Mouse (Mus musculus) intestine, embryonic 16.5 days (tissue): ENCODE results near the gene Limch1. TPM values are rescaled to one million over a fixed set of nuclear protein-coding genes. Genes with fewer than 3 reads are reported as not detected.

Experiments used
- ATAC-seq: fragments of 200-750 bp; cut with Nextera tagmentation; 2 replicates; pipeline ENCODE4 v1.8.0; 2017; ENCODE audit warnings: moderate TSS enrichment, moderate library complexity
- H3K27ac ChIP-seq: fragments of 300-500 bp; sonication (generic); 2 replicates; pipeline ENCODE4 v1.5.1; 2014; ENCODE audit warnings: mild to moderate bottlenecking, low read length
- H3K27me3 ChIP-seq: fragments of 300-500 bp; sonication (generic); replicated peaks from 2 replicates; pipeline ENCODE4 v1.6.1; 2014; ENCODE audit warnings: low read length, control low read depth, mixed read lengths; ENCODE audit not compliant: control insufficient read depth, insufficient read depth
- H3K36me3 ChIP-seq: fragments of 300-500 bp; sonication (generic); 2 replicates; pipeline ENCODE4 v1.6.1; 2014; ENCODE audit warnings: low read length, control low read depth; ENCODE audit not compliant: control insufficient read depth, insufficient read depth
- H3K4me1 ChIP-seq: fragments of 300-500 bp; sonication (generic); 2 replicates; pipeline ENCODE4 v1.6.1; 2014; ENCODE audit warnings: low read length, control low read depth, mixed read lengths; ENCODE audit not compliant: control insufficient read depth, insufficient read depth
- H3K4me2 ChIP-seq: fragments of 300-500 bp; sonication (generic); 2 replicates; pipeline ENCODE4 v1.6.1; 2014; ENCODE audit warnings: low read depth, low read length, control low read depth
- H3K4me3 ChIP-seq: fragments of 300-500 bp; sonication (generic); 2 replicates; pipeline ENCODE4 v1.5.1; 2014; ENCODE audit warnings: mild to moderate bottlenecking, low read length
- H3K9ac ChIP-seq: fragments of 300-500 bp; sonication (generic); 2 replicates; pipeline ENCODE4 v1.6.1; 2014; ENCODE audit warnings: low read depth, low read length
- H3K9me3 ChIP-seq: fragments of 300-500 bp; sonication (generic); 2 replicates; pipeline ENCODE4 v1.6.1; 2016; ENCODE audit warnings: low read length, control low read depth; ENCODE audit not compliant: control insufficient read depth
- WGBS: fragments of 180-500 bp; shearing (Covaris S2); extraction: QIAGEN DNeasy Blood & Tissue Kit; methylation state at CpG from one replicate; pipeline ENCODE4 v1.1.7; 2014; 5-methylcytosine and 5-hydroxymethylcytosine counted together
- polyA plus RNA-seq: library from polyadenylated mRNA; unstranded; fragments of >200 nt; fragmentation: Nextera tagmentation; extraction: Ambion mirVana; gene quantifications from 2 replicates; pipeline ENCODE4 v1.2.1, GENCODE M21; 2015

Gene Limch1
- polyA plus RNA-seq, 1 experiment from 2014 or later, result 8.5 TPM

DNA sequence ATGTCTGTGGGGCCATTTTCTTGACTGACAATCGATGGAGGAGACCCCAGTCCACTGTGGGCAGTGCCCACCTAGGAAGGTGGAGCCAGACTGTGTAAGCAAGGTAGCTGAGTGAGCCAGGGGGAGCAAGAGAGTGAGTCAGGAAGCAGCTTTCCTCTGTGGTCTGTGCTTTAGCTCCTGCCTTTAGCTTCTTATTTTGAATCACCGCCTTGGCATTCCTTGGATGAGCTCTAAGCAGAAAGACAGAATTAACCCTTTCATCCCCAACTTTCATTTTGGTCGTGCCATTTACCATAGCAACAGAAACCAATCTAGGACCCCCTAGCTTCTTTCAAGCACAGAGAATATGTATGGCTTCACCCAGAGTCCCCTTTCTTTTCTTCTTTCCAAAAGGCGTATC, 27.7 kb upstream of the Limch1 start:
- no peak overlapping the region for H3K27ac ChIP-seq
- no peaks in the 10 kb centered on the region for H3K4me1 ChIP-seq
- H3K4me3 ChIP-seq, result no peak overlapping the region
- no peaks in the 10 kb centered on the region for H3K36me3 ChIP-seq
- H3K4me2 ChIP-seq, result no peak overlapping the region
- 59% methylated on average over 4 of the region's 4 CpGs for WGBS
- ATAC-seq, result no peak
- H3K27me3 ChIP-seq, result no peaks in the 10 kb centered on the region
- H3K9me3 ChIP-seq, result no peaks in the 10 kb centered on the region
- no peak overlapping the region for H3K9ac ChIP-seq

DNA sequence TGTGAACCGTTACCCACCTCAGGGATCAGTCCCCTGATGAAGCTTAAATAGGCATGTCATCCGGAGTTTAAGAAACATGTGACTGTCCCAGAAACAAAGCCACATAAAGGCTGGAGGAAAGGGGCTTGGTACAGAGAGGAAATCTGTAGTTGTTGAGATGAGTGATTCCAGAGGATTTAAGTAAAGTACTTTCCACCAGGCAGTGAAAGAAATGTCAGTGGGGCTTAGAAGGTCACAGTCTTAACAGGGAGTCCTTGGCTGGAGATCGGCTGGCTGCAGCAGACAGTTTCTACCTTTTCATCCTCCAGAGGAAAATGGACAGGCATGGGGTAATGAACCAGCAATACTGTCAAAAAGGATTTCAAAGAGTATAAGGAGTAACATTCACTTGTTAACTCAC, 27.2 kb upstream of the Limch1 start:
- 56% methylated on average over 3 of the region's 3 CpGs for WGBS
- Histone ChIP-seq H3K4me1 (no peaks in the 10 kb centered on the region), H3K27me3 (no peaks in the 10 kb centered on the region), H3K36me3 (no peaks in the 10 kb centered on the region), H3K4me3 (no peak overlapping the region), H3K9ac (no peak overlapping the region), H3K4me2 (no peak overlapping the region), H3K27ac (no peak overlapping the region), H3K9me3 (no peaks in the 10 kb centered on the region)
- ATAC-seq, result no peak

DNA sequence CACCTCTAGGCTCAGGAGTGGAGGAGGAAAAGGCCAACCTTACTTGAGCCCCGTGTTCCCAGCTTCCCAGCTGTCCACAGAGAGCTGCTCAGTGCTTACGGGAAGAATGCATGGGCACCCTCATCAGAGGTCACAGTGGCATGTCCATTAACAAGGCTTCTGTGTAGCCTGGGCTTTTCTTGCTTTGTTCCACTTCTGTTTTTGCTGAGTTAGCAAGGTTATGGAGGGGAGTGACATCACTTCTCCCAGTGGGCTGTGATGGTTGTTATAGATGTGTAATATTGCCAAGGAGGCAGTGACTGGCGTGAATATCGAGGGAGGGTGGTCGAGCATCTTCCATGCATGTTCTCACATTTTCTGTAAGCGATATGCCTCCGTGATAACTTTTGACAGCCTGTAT, 26.7 kb upstream of the Limch1 start:
- H3K4me1 ChIP-seq, result no peaks in the 10 kb centered on the region
- no peak overlapping the region for H3K9ac ChIP-seq
- no peak for ATAC-seq
- H3K9me3 ChIP-seq, result no peaks in the 10 kb centered on the region
- 77% methylated on average over 7 of the region's 7 CpGs for WGBS
- no peak overlapping the region for H3K4me3 ChIP-seq
- no peak overlapping the region for H3K4me2 ChIP-seq
- no peak overlapping the region for H3K27ac ChIP-seq
- no peaks in the 10 kb centered on the region for H3K27me3 ChIP-seq
- H3K36me3 ChIP-seq, result no peaks in the 10 kb centered on the region

DNA sequence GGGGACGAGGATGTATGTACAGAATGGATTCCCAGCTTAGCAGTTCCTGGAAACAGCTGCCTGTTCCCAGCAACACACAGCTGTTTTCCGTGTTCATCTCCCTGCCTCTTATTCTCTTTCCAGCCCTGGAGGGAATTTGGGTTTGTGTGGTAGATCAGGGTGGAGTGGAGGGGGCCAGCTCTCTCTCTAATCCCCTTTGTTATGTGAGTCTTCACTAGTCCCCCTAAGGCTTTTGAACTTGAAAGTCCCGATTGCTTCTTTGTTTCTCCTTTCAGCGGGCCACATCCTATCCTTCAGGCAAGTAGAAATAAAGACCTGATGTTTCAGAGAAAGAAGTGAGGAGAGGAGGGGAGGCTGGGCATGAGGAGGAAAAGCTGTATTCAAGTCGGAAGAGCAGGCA, 24.7 kb upstream of the Limch1 start:
- Histone ChIP-seq H3K9ac (no peak overlapping the region), H3K4me1 (no peaks in the 10 kb centered on the region), H3K36me3 (no peaks in the 10 kb centered on the region), H3K9me3 (no peaks in the 10 kb centered on the region), H3K4me2 (no peak overlapping the region), H3K27me3 (no peaks in the 10 kb centered on the region), H3K27ac (no peak overlapping the region), H3K4me3 (no peak overlapping the region)
- no peak for ATAC-seq
- WGBS, result 35% methylated on average over 5 of the region's 5 CpGs

DNA sequence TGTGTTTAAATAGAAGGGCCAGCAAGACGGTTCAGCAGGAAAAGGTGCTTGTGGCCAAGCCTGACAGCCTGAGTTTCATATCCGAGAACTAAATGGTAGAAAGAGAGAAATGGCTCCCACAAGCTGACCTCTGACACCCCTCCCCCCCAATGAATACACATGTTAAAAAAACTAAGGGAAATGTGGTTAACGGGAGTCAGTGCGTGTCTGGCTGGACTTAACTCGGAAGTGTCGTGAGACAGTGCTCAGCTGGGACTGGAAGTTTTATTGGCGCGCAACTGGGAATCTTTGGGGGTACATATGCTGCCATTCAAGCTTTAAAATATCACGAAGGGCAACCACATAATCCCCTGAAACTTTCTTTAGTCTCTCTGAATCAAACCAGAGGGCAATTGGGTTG, 23.0 kb upstream of the Limch1 start:
- H3K9me3 ChIP-seq, result no peaks in the 10 kb centered on the region
- no peak overlapping the region for H3K27ac ChIP-seq

DNA sequence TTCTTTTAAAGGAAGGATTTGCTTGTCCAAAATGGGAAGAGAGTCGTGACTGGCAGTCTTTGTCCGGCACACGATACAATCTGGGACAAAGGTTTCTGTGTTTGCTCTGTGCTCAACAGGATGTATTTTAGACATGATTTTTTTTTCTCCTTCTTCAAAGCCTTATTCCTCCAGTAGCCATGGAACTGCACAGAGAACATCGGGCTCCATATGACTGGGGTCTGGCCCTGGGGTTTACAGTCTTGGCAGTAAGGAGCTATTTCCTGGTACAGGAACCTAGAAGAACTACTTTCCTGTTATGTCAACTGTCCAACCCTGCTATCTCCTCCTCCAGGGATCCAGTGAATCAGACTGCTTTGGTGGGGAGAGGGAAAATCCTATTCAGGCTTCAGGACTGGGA, 22.6 kb upstream of the Limch1 start:
- no peaks in the 10 kb centered on the region for H3K4me1 ChIP-seq
- no peak overlapping the region for H3K4me2 ChIP-seq
- no peak overlapping the region for H3K4me3 ChIP-seq
- H3K9ac ChIP-seq, result no peak overlapping the region
- no peak for ATAC-seq
- no peaks in the 10 kb centered on the region for H3K36me3 ChIP-seq
- 51% methylated on average over 4 of the region's 4 CpGs for WGBS
- no peaks in the 10 kb centered on the region for H3K9me3 ChIP-seq
- no peak overlapping the region for H3K27ac ChIP-seq
- H3K27me3 ChIP-seq, result no peaks in the 10 kb centered on the region

More for the DNA sequence above, 23.0 kb upstream of the Limch1 start:
- Histone ChIP-seq H3K36me3 (no peaks in the 10 kb centered on the region), H3K27me3 (no peaks in the 10 kb centered on the region), H3K4me1 (no peaks in the 10 kb centered on the region), H3K4me2 (no peak overlapping the region), H3K4me3 (no peak overlapping the region), H3K9ac (no peak overlapping the region)
- 68% methylated on average over 9 of the region's 9 CpGs for WGBS
- no peak for ATAC-seq

DNA sequence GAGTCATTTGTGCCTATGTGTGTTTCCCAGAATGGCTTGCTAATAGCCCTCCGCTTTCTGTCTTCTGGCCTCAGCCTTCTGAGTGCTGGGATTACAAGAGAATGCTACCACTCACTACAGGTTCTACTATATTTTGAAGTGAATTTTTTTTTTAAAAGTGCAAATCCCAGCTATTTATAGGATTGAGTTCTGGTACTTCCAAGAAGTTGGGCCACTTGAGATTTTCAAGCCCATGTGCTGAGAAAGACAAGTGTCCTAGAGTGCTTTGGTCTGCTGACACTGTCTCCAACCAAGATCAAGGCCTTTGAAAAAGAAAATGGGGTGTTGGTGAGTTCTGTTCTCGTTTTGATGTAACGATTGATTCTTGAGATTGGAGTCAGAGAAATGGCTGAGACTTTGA, 22.0 kb upstream of the Limch1 start:
- Histone ChIP-seq H3K4me1 (no peaks in the 10 kb centered on the region), H3K4me2 (no peak overlapping the region), H3K9me3 (no peaks in the 10 kb centered on the region), H3K36me3 (no peaks in the 10 kb centered on the region), H3K9ac (no peak overlapping the region), H3K27me3 (no peaks in the 10 kb centered on the region), H3K4me3 (no peak overlapping the region), H3K27ac (no peak overlapping the region)
- 50% methylated on average over 3 of the region's 3 CpGs for WGBS
- ATAC-seq, result no peak

DNA sequence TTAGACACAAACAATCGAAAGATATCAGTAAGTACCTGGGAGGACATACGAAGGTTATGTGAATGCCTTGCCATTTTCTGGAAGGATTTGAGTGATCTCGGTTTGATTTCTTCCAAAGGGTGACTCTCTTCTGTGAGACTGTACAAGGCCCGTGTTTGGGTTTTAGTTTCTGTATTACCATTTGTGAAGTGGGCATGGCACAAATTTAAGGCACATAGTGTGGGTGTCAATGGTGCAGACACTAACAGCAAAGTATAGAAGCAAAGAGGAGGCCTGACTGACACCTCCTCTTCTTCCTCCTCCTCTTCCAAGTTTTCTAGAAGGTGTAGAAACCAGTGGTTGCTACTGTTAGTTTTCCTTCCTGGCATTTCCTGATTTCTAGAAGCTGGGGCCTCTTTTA, 16.3 kb upstream of the Limch1 start:
- H3K4me3 ChIP-seq, result no peak overlapping the region
- no peak for ATAC-seq
- H3K9ac ChIP-seq, result no peak overlapping the region
- 91% methylated on average over 4 of the region's 4 CpGs for WGBS
- no peak overlapping the region for H3K4me2 ChIP-seq
- H3K27ac ChIP-seq, result no peak overlapping the region
- no peaks in the 10 kb centered on the region for H3K4me1 ChIP-seq
- no peaks in the 10 kb centered on the region for H3K9me3 ChIP-seq
- H3K36me3 ChIP-seq, result no peaks in the 10 kb centered on the region
- no peaks in the 10 kb centered on the region for H3K27me3 ChIP-seq

DNA sequence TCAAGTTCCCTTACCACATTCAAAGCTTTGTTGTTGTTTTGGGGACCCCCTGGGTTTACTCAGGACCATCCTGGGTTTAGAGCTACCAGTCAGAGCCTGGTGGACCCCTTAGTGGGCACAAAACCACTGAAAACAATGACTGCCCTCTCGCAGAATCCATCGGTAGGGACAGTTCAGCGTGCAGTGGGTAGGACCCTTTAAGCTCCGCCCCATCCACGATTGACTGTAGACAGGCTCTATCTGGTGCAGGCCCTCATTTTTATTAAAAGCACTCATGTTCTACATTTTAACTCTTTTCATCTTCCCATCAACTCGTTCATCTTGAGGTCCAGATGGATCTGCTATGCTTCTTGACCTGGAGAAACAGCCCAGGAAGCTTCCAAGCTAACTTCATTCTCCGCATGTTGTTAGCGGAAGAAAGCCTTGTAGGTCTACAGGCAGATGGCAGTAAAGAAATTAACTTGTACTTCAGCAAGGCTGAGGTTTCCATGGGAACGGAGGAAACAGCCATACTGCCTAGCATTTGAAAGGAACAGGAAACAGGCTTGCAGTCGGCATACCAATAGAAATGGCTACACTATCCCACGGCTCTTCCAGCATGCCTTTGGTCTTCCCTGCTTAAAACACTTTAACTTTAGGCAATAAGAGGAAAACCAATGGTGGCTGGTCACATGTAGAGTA, 14.9 kb upstream of the Limch1 start:
- no peak overlapping the region for H3K9ac ChIP-seq
- H3K27ac ChIP-seq, result no peak overlapping the region
- no peaks in the 10 kb centered on the region for H3K27me3 ChIP-seq
- H3K4me3 ChIP-seq, result no peak overlapping the region
- no peak overlapping the region for H3K4me2 ChIP-seq
- no peak for ATAC-seq
- H3K4me1 ChIP-seq, result no peaks in the 10 kb centered on the region
- WGBS, result 45% methylated on average over 11 of the region's 11 CpGs
- H3K36me3 ChIP-seq, result no peaks in the 10 kb centered on the region
- H3K9me3 ChIP-seq, result no peaks in the 10 kb centered on the region

DNA sequence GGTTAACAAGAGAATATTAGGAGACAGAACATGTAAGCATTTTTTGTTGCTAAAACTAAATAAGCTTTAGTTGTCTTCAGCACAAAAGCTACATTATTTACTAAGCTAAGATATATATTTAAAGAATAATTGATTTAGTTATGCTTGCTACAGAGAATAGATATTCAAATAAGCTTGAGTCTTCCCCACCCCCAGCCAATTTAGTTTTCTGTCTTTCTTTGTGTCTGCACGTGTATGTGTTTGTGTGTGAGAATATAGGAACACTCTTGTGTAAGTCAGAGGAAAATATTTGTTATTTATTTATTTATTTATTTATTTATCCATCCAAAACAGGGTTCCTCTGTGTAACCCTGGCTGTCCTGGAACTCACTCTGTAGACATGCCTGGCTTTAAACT, 14.3 kb upstream of the Limch1 start:
- H3K9ac ChIP-seq, result no peak overlapping the region
- H3K4me2 ChIP-seq, result no peak overlapping the region
- no peak for ATAC-seq
- no peak overlapping the region for H3K27ac ChIP-seq
- 80% methylated on average over 1 of the region's 1 CpGs for WGBS
- no peaks in the 10 kb centered on the region for H3K27me3 ChIP-seq
- no peaks in the 10 kb centered on the region for H3K36me3 ChIP-seq
- H3K9me3 ChIP-seq, result no peaks in the 10 kb centered on the region
- H3K4me1 ChIP-seq, result no peaks in the 10 kb centered on the region
- H3K4me3 ChIP-seq, result no peak overlapping the region
